Mouse (Mus musculus) bone marrow macrophage, adult 2 months (primary cell): ENCODE measurements around the gene Cpm.

Experiments used
- CTCF ChIP-seq: IDR thresholded peaks from 2 replicates; pipeline ENCODE4 v1.5.1; 2012; ENCODE audit warnings: low read depth, mild to moderate bottlenecking, low read length, moderate library complexity
- POLR2A ChIP-seq: IDR thresholded peaks from 2 replicates; pipeline ENCODE4 v1.6.1; 2012; ENCODE audit warnings: mild to moderate bottlenecking, low read depth, low read length, borderline replicate concordance

GRCm38 (mm10) chr10:117676036-117676643, 46.8 kb downstream of the Cpm start:
- TF ChIP-seq POLR2A (no peak), CTCF (no peak)
